Mouse (Mus musculus) adrenal gland (tissue): ENCODE results near the gene Fbxo42.

Experiments
- intact Hi-C: fragments of 180-260 bp; cut with DNase I; formaldehyde crosslinking; loops from one replicate; pipeline ENCODE4 v1.15.1; 2025
- long read RNA-seq, 2 experiments: library from polyadenylated mRNA; unstranded; transcript quantifications; one replicate each; pipeline ENCODE4 v2.0.0; 2020; ENCODE audit warnings: borderline replicate concordance in 1 of 2; ENCODE audit not compliant: insufficient replicate concordance in 1 of 2

The Fbxo42 gene
- long read RNA-seq, experiment 1, full-length matches to known transcripts, result 1 of 8 reads
- long read RNA-seq, experiment 1, partial matches to known transcripts, result 1 of 8 reads
- long read RNA-seq, experiment 1, other reads (novel, unspliced or antisense), result 6 of 8 reads
- long read RNA-seq, experiment 2, full-length matches to known transcripts, result 6 of 13 reads
- long read RNA-seq, experiment 2, partial matches to known transcripts, result 1 of 13 reads
- long read RNA-seq, experiment 2, other reads (novel, unspliced or antisense), result 6 of 13 reads

DNA sequence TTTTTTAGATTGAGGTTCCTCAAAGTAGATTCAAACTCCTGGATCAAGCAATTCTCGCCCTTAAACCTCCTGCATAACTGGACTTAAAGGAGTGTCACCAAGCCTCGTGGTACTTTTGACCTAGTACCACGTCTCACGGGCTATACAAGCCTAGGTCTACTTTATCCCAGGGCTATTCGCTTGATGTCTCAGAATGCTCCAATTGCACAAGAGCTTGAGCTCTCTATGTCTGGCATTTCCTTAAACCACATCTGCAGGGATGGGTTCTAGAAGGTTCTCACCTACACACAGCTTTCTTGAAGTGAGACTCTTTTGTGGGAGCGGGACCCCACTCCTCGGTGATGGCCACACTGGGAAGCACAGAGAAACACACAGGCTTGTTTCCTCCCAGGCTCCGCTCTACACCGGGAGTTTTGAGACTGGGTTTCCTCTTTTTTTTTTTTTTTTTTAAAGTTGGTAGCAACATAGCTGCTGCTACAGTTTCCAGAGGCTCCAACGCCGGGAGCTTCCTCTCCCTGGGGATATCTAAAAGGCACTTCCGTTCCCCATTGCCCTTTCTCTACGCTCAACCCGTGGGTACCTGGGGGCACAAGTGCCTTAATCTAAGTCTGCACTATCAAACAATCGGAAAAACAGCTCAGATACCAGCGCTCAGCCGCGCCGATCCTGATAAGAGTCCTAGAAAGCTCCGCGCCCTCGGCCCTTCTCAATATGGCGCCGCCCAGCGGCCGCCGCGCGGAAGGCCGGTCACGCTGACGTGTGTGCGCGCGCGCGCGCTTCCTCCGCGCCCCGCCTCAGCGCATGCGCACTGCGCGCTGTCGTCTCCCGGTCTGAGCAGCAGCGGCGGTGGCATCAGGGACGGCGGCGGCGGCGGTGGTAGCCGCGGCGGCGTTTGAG is at the start of gene Fbxo42:
Fbxo42 (plus strand) TSS at position 802 of the 897 bp plus-strand sequence.
- intact Hi-C loops, result loop anchor here (10.0 kb wide), 1 partner anchor 67 kb away; the partner anchor contains the start of gene Rsg1

DNA sequence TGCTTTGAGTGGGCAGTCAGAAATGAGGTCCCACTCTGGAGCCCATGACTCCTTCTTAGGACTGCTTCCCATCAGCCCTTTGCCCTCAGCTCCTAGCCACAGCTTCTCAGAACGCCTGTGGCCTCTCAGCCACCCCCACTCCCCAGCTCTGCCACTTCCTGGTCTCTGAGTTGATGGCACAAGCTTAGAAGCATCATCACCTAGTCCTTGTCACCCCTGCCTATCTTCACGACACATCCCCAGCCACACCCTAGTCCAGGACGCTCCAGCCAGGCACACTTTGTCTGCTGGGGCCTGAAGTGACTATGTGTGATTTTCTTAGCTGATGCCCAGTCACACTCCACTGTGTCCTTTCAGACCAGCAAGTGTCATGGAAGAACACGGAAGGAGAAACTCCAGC is 48.8 kb upstream of the Fbxo42 start:
- intact Hi-C loops, result no loop called here

DNA sequence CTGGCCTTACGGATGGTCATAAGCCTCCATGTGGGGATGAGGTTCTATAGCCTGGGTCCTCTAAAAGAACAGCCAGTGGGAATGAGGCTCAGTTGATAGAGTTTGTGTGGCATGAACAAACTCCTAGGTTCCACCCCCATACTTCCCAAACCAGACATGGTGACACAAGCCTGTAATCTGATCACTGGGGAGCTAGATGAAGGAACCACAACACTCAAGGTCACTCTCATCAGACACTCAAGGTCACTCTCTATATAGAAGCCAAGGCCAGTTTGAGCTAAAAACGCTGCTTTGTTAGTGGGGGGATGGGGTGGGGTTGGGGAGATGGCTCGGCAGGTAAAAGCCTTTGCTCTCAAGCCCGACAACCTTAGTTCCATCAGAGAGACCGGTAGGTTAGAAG is 47.8 kb upstream of the Fbxo42 start:
- intact Hi-C loops, result no loop called here

DNA sequence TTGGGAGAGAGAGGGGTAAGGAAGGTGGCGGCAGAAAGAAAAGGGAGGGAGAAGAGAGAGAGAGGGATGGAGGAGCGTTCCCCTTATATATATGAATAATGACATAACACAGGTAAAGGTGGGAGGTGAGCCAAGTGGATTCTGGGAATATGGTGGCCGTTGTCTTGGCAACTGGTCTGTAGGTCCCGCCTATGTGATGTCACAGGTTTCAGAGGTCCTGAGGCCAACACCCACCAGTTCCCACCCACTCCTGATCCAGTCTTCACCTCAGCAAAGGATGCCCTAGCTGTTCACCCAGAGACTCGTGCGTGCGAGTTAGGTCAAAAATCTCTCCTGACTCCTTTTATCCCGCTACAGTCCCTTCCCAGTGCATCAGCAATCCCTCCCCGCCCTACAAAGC is 46.4 kb upstream of the Fbxo42 start:
- intact Hi-C loops, result no loop called here

DNA sequence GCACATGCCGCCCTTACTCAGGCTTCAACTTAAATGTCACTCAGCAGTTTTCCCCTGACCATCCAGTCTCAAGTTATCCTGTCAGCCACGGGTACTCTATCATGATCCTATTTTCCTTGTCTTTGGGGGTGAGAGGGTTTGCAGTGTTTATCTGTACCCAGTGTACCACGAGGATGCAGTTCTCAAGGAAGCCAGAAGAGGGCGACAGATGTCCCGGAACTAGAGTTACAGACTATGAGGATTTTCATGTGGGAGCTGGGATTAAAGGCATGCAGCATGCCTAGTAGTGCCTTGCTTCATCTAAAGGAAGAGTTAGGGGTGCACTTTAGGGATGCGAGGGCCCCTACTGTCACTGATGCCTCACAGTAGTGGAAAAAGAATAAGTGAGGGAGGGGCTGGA is 45.9 kb upstream of the Fbxo42 start:
- intact Hi-C loops, result no loop called here

DNA sequence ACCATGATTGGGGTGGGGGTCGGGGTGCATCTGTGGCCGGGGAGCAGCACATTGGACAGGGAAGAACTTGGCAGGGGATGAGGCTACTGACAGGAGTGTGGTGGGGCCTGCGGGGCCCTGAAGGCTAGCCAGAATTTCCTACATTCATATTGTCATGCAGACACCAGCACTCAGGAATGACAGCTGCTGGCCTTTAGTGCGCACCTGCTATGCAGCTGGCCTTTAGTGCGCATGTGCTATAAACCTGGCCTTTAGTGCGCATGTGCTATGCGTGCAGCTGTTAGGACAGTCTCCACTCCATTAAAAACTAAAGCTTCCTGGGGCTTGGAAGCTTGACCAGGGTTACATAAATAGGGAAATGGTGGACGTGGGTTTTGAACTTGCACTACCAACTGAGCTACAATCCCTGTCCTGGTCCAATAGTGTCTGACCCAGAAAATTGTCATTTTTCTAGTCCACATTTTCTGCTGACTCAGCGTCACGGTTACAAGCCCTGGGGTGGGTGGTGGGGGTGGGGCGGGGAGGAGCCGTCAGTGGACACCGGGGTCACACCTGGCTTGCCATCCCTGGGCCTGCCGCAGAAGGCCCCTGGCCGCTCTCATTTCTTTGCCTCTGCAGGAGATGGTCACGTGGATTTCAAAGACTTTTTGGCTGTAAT is 41.1 kb upstream of the Fbxo42 start:
- intact Hi-C loops, result no loop called here

DNA sequence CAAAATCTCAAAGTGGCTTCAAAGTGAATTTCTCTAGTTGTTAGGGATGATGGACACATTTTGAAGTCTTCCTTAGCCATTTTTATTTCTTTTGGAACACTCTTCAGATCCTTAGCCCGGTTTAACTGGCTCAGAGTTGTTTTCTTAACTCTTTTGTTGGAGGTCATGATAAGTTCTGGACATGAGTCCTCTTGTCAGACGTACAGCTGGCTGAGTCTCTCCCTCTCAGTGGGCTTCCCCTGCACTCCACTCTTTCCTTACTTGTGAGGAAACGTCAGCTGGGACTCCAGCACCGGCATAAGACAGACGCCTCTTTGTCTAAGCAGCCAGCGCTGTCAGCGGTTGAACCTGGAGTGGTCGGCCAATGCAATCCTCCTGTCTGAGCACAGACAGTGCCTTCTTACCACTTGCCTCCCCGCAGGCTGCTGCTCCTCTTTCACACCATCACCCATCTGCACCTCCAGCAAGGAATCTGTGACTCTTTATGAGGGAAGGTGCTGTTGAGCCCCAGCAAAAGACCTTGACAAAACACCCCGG is 39.4 kb upstream of the Fbxo42 start:
- intact Hi-C loops, result no loop called here

DNA sequence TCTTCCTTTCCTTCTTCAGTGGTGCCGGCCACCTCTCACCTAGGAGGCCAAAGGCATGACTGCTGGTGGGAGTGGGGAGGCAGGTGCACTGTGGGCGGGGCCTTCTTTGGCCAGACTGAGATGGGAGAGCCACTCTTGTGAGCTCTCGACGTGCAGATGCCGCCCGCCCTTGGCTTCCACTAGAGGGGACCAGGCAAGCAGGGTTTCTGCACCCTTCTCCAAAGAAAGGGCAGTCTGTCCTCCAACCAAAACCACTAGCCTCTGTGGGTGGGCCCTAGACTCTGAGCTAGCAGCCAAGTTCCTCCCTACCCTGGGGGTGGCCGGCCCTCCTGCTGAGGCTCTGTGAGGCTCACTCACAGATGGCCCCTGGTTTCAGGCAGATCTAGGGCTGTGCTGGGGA is 33.9 kb upstream of the Fbxo42 start:
- intact Hi-C loops, result no loop called here

DNA sequence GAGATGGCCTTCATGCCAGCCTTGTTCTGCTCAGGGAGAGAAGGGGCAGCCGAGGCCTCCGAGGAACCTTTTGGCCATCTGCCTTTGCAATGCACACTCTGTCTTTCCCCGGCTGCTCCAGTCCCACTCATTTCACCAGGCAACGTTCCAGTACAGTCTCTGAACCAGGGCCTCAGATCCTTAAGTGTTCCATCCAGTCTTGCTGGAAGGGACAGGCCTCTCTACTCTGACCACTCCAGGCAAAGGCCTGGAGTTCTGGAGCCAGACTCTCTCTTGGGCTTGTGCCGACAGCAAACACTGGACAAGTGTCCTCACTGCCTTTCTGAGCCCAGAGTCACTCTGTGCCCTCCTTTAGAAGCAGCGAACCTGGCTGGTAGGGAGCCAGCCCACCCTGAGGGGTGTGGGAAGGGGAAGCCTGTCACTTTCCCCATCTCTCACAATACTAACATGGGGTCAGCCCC is 33.2 kb upstream of the Fbxo42 start:
- intact Hi-C loops, result no loop called here

DNA sequence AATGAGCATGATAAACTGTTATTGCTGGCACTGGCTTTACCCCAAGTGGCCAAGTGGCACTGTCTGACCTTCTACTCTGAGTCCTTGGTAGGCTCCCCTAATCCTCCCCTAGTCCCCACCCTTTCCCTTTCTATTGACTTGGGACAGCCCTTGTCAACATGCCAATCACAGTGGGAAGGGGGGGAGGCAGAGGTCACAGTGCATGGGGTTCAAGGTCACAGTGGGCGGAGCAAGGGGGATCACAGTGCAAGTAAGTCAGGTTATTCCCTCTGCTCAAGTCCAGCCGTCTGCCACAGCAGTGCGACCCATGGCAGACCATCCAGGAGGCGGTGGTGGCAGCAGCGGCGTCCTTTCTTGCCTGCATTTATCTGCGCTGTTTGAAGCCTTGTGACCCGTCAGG is 32.3 kb upstream of the Fbxo42 start:
- intact Hi-C loops, result no loop called here

DNA sequence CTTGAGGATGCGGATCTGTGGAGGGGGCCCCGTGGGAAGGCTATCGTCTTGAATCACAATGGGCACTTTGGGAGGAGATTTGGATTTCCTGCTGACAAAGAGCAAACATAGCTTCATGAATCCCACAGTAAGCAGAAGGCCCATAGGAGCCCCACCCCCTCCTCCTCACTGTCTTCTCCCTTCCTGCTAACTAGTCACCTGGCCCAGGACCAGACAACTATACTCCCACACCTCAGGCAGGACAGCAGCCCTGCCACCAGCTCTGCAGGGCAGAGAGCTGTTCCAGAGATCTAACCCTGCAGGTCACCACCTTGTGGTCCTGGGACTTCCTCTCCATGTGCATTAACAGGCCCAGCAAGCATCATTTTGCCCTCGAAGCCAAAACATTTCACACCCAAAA is 29.0 kb upstream of the Fbxo42 start:
- intact Hi-C loops, result no loop called here

DNA sequence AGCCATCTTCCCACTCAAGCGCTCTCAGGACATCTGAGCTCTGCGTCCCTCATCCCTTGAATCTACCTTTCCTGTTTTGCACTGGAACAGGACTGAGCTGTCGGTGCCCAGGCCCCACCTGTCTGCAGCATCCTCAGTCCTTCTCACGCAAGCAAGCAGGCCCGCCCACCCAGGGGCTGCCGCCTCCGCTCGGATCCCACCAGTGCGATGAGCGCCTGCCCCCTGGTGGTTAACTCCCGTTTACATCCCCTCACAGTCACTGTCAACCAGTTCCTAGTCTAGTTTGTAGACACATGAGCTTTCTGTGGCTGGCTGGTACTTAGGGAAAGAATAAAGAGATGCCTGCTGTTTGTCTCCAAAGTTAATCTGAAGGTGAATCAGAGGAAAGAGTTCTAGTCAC is 27.0 kb upstream of the Fbxo42 start:
- intact Hi-C loops, result no loop called here

DNA sequence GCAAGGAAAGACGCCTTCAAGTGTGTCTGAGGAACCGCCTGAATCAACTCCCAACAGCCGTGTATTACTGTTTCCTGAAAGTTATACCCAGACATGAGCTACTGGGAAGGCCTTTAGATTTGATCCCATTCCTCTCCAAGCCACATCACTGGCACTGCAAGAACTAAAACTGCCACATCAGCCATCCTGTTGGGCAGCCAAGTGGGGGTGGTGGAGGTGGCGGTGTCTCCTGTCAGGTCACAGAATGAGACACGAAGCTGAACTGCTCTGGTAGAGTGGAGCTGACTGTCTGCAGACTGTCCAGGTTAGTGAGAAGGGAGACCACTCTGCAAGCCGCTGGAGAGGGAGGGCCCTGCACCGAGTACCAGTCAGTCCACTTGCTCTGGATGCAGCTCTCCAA is 25.1 kb upstream of the Fbxo42 start:
- intact Hi-C loops, result no loop called here

DNA sequence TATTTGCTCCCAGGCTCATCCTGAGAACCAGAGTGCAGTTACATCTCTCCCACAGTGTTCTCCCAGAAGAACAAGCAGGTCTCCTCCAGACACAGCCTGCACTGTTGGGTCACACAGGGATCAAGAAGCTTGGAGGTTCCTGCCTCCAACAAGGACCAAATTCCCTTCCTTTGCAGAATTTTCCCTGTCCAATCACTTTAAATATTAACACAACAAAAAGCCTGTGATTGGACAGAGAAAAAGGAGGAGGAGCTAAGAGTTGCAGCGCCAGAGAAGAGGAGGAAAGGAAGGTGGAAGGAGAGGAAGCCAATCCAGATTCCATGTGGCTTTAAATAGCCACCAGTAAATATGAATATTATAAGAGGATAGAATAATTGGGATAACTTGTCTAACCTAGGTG is 24.6 kb upstream of the Fbxo42 start:
- intact Hi-C loops, result no loop called here

DNA sequence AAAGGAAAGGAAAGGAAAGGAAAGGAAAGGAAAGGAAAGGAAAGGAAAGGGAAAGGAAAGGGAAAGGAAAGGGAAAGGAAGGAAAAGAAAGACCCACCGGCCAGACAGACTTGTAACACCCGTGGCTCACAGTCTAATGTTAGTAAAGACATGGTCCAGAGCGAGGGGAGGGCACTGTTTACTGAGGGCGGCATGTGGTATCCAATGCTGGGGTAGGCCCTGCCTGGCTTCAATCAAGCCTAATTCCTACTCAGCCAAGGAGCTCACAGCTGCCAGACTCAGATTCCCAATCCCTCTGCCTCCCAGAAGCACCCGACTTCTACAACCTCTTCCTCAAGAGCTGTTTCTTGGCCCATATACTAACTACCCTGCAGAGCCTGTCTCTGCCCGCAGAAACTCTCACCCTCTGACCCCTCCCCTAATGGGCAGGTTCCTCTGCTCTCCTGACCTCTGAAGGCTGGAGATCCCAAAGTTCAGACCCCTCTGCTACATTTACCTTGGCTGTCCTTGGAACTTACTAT is 18.5 kb upstream of the Fbxo42 start:
- intact Hi-C loops, result no loop called here

DNA sequence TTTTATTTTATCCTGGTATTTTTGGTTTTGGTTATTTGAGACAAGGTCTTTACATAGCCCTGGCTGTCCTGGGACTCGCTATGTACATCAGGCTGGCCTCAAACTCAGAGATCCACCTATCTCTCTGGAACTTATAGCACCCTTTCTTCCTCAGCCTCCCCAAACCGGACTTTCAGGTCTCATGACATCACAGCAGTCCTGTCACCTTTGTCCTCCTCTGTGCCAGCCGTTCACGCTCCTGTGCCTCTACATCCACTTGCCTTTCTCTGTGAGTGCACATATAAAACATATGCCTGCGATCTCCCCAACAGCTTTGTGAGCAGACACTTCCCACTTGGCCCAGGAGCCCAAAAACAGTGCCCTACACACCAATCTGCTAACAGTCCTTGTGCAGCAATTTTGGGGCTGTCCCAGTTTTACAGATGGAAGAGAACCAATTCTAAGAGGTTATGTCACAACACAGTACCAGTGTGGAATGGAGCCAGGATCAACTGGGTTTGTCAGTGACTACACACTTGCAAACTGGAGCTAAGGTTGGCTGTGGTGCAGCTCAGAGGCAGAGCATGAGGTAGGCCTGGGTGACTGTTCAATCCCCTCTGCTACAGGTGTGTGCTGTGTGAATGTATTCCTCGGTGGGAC is 16.9 kb upstream of the Fbxo42 start:
- intact Hi-C loops, result no loop called here

DNA sequence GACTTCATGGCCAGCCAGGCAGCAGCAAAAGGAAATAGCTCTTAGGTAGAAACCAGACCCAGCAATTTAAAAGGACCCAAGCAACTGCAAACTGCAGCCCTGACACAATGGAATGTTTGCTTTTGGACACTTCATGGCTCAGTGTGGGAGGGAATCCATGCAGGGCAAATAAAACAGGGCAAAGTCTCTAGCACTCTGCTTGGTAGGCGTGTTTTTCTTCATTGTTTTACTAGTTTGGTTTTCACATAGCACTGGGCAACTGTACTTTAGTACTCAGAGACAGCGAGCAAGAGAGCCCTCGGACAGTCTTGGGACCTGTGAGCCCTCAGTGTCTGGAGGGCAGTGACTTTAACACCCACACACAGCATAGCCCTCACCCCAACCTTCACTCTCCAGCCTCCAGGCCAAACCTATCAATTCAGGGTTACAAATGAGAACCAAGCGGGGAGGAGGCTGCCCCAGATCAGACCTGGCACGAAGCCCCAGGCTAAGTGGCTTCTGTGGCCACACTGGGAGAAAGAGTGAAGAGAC is 16.1 kb upstream of the Fbxo42 start:
- intact Hi-C loops, result no loop called here

DNA sequence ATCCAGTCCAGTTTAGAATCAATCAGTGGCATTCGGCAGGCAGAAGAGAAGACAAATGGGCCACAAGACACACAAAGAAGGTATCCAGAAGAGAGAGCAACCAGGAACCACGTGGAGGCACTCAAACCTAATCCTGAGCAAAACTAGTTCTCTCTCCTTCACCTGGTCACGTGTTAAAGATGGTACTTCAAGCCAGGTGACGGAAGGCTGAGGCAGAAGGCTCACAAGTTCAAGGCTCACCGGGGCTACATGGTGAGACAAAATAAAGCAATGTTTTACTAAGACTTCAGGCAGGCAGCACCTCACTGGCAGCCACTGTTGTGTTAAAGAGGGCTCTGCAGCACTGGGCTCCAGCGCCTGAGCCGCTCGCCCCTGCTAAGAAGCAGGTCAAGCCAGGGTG is 15.5 kb upstream of the Fbxo42 start:
- intact Hi-C loops, result no loop called here

DNA sequence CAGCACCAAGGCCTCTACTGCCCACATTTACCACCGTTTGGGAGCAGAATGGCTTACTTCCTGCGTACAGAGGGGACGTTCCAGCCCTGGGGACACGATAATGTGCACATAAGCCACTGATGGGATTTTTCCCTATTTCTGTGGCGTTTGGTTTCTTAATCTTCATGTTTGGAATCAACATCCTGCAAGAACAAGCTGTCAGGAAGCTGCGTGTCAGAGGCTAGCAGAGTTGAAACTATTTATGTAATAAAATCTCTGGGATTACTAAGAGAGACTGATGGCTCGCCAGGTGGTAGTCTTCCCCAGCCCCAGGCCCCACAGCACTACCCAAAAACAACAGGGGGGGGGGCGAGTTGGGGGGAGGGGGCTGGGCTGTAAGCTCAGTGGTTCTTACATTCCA is 14.5 kb upstream of the Fbxo42 start:
- intact Hi-C loops, result no loop called here

DNA sequence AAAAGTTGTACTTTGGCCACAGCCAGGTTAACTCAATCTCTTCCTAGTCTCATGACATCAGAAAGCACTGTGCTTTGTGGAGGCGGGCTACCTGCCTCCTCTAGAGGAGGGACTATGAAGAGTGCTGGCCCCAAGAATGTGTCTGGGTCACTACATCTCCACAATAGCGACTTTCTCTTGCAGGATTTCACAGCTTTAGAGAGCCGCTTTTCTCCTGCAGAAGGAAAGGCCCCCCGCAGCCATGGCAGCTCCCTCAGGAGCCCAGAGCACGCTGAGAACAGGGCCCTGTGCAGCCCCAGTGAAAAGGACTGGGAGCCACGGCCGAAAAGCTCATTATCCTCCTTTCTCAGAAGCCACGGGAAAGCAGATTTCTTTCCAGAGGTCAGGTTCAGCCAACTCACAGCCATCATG is 13.7 kb upstream of the Fbxo42 start:
- intact Hi-C loops, result no loop called here
